Mouse (Mus musculus) forebrain, postnatal 0 days (tissue): ENCODE results near the gene Pcgf2. TPM values are rescaled to one million over a fixed set of nuclear protein-coding genes. Genes with fewer than 3 reads are reported as not detected.

Experiments used
- ATAC-seq: fragments of 200-750 bp; cut with Nextera tagmentation; 2 replicates; pipeline ENCODE4 v1.8.0; 2017; ENCODE audit warnings: mild to moderate bottlenecking, moderate library complexity
- DNase-seq: peaks from one replicate; pipeline ENCODE4 v3.0.0-alpha.2; 2015
- H3K27ac ChIP-seq: fragments of 300-500 bp; sonication (generic); 2 replicates; pipeline ENCODE4 v1.5.1; 2014; ENCODE audit warnings: low read depth, mild to moderate bottlenecking, antibody characterized with exemption, low read length, moderate library complexity, mixed read lengths
- H3K27me3 ChIP-seq: fragments of 300-500 bp; sonication (generic); 2 replicates; pipeline ENCODE4 v1.6.1; 2014; ENCODE audit warnings: mild to moderate bottlenecking, low read length, mixed read lengths; ENCODE audit not compliant: insufficient read depth
- H3K36me3 ChIP-seq: fragments of 300-500 bp; sonication (generic); 2 replicates; pipeline ENCODE4 v1.6.1; 2014; ENCODE audit warnings: mild to moderate bottlenecking, moderate library complexity; ENCODE audit not compliant: insufficient read depth
- H3K4me1 ChIP-seq: fragments of 300-500 bp; sonication (generic); 2 replicates; pipeline ENCODE4 v1.6.1; 2014; ENCODE audit warnings: antibody characterized with exemption; ENCODE audit not compliant: insufficient read depth
- H3K4me2 ChIP-seq: fragments of 300-500 bp; sonication (generic); 2 replicates; pipeline ENCODE4 v1.6.1; 2014; ENCODE audit warnings: low read depth, mild to moderate bottlenecking, moderate library complexity
- H3K4me3 ChIP-seq: fragments of 300-500 bp; sonication (generic); 2 replicates; pipeline ENCODE4 v1.5.1; 2014; ENCODE audit warnings: low read depth, low read length, mixed read lengths
- H3K9ac ChIP-seq: fragments of 300-500 bp; sonication (generic); 2 replicates; pipeline ENCODE4 v1.6.1; 2014; ENCODE audit warnings: mild to moderate bottlenecking
- H3K9me3 ChIP-seq: fragments of 300-500 bp; sonication (generic); 2 replicates; pipeline ENCODE4 v1.6.1; 2016; ENCODE audit warnings: low read length
- CTCF ChIP-seq: sonication (generic); IDR thresholded peaks from 2 replicates; pipeline ENCODE4 v1.5.1; 2016; ENCODE audit warnings: antibody characterized with exemption, control low read depth, low read depth
- WGBS: fragments of 180-500 bp; shearing (Covaris S2); extraction: QIAGEN DNeasy Blood & Tissue Kit; methylation state at CpG from one replicate; pipeline ENCODE4 v1.1.7; 2014; 5-methylcytosine and 5-hydroxymethylcytosine counted together
- polyA plus RNA-seq: library from polyadenylated mRNA; unstranded; fragments of >200 nt; fragmentation: Nextera tagmentation; extraction: Ambion mirVana; gene quantifications from 2 replicates; pipeline ENCODE4 v1.2.1, GENCODE M21; 2015
- total RNA-seq: library from RNA; depleted of rRNA; stranded (reverse); fragments of >200 nt; gene quantifications from 2 replicates; pipeline ENCODE4 v1.2.3, GENCODE M21; 2014

The Pcgf2 gene
- total and polyA plus RNA-seq, 2 experiments from 2014 or later, result 12.6 to 21.9 TPM

GRCm38 (mm10) chr11:97700746-97701580, 666 bp upstream of the Pcgf2 start:
- DNase-seq (no peak), ATAC-seq (no peak)
- H3K9ac ChIP-seq, result peak overlapping the region; percentile 98
- WGBS, result 18% methylated on average over 30 of the region's 30 CpGs
- peak overlapping the region; percentile 71 for H3K4me2 ChIP-seq
- peak overlapping the region; percentile 92 for H3K4me3 ChIP-seq
- no peaks in the 10 kb centered on the region for H3K27me3 ChIP-seq
- peak overlapping the region; percentile 95 for H3K27ac ChIP-seq
- TF ChIP-seq CTCF, result no peak
- H3K9me3 ChIP-seq, result no peaks in the 10 kb centered on the region
- H3K36me3 ChIP-seq, result peaks cover 4% of the 10 kb centered on the region; the same call in 1 of the 2 replicates
- H3K4me1 ChIP-seq, result peaks cover 33% of the 10 kb centered on the region

GRCm38 (mm10) chr11:97699626-97700002, 683 bp downstream of the Pcgf2 start:
- peak; percentile 32 for ATAC-seq
- Histone ChIP-seq H3K27me3 (no peaks in the 10 kb centered on the region), H3K9me3 (no peaks in the 10 kb centered on the region), H3K36me3 (no peaks in the 10 kb centered on the region), H3K4me3 (peak overlapping the region; percentile 92), H3K4me1 (peaks cover 45% of the 10 kb centered on the region), H3K4me2 (peak overlapping the region; percentile 71), H3K9ac (peak overlapping the region; percentile 98), H3K27ac (peak overlapping the region; percentile 95)
- 0% methylated on average over 5 of the region's 9 CpGs for WGBS
- TF ChIP-seq CTCF, result no peak
- peak; percentile 94 for DNase-seq

- H3K27ac ChIP-seq, result peak overlapping the region; percentile 95
- ATAC-seq, result no peak
- peak overlapping the region; percentile 71 for H3K4me2 ChIP-seq
- H3K4me1 ChIP-seq, result peaks cover 40% of the 10 kb centered on the region
- H3K36me3 ChIP-seq, result no peaks in the 10 kb centered on the region
- 1% methylated on average over 57 of the region's 63 CpGs for WGBS
- H3K9ac ChIP-seq, result peak overlapping the region; percentile 98
- H3K9me3 ChIP-seq, result no peaks in the 10 kb centered on the region
- TF ChIP-seq CTCF, result peak; percentile 64
- peak; percentile 66 for DNase-seq
- peak overlapping the region; percentile 92 for H3K4me3 ChIP-seq
- H3K27me3 ChIP-seq, result no peaks in the 10 kb centered on the region
Observed at GRCm38 (mm10) chr11:97698741-97699611, 1.3 kb downstream of the Pcgf2 start.

- H3K4me2 ChIP-seq, result peak overlapping the region; percentile 71
- peaks cover 2% of the 10 kb centered on the region; the same call in 1 of the 2 replicates for H3K36me3 ChIP-seq
- DNase-seq (peak; percentile 36), ATAC-seq (no peak)
- H3K27me3 ChIP-seq, result no peaks in the 10 kb centered on the region
- TF ChIP-seq CTCF, result no peak
- WGBS, result under 1% methylated on average over 14 of the region's 14 CpGs
- peaks cover 39% of the 10 kb centered on the region for H3K4me1 ChIP-seq
- H3K27ac ChIP-seq, result peak overlapping the region; percentile 95
- H3K9ac ChIP-seq, result peak overlapping the region; percentile 98
- peak overlapping the region; percentile 92 for H3K4me3 ChIP-seq
- H3K9me3 ChIP-seq, result no peaks in the 10 kb centered on the region
Observed at GRCm38 (mm10) chr11:97697891-97698529, 2.3 kb downstream of the Pcgf2 start.

- Histone ChIP-seq H3K27me3 (no peaks in the 10 kb centered on the region), H3K4me3 (peak overlapping the region; percentile 92), H3K36me3 (peaks cover 9% of the 10 kb centered on the region), H3K27ac (peak overlapping the region; percentile 95; the same call in 1 of the 2 replicates), H3K9ac (peak overlapping the region; percentile 98), H3K9me3 (no peaks in the 10 kb centered on the region), H3K4me2 (peak overlapping the region; percentile 71), H3K4me1 (peaks cover 39% of the 10 kb centered on the region)
- WGBS, result 44% methylated on average over 11 of the region's 11 CpGs
- ATAC-seq (no peak), DNase-seq (no peak)
- no peak for TF ChIP-seq CTCF
Observed at GRCm38 (mm10) chr11:97697199-97697890, 3.0 kb downstream of the Pcgf2 start.

GRCm38 (mm10) chr11:97696669-97697068, 3.6 kb downstream of the Pcgf2 start:
- 63% methylated on average over 8 of the region's 8 CpGs for WGBS

More at GRCm38 (mm10) chr11:97696669-97697068, 3.6 kb downstream of the Pcgf2 start:
- Histone ChIP-seq H3K27me3 (no peaks in the 10 kb centered on the region), H3K36me3 (peaks cover 16% of the 10 kb centered on the region), H3K4me3 (no peak overlapping the region), H3K9me3 (no peaks in the 10 kb centered on the region), H3K4me2 (peak overlapping the region; percentile 71), H3K9ac (peak overlapping the region; percentile 35; the same call in 1 of the 2 replicates), H3K27ac (peak overlapping the region; percentile 15; the same call in 1 of the 2 replicates), H3K4me1 (peaks cover 34% of the 10 kb centered on the region)
- no peak for TF ChIP-seq CTCF
- ATAC-seq (no peak), DNase-seq (no peak)
